Mouse (Mus musculus): ENCODE data around the gene Ell3.

- TF ChIP-seq POLR2A (IDR thresholded peaks at IDR 0.05; ENCODE audit: control insufficient read depth, extremely low read depth, insufficient read depth, low read length, poor library complexity) (peak; percentile 94), CTCF (IDR thresholded peaks at IDR 0.05; ENCODE audit: borderline replicate concordance, control insufficient read depth, extremely low read depth, insufficient read depth, low read length, poor library complexity) (no peak)
Measured at GRCm38 (mm10) chr2:121448739-121449535, 4.9 kb upstream of the Ell3 start, which contains the start of gene Serf2.
